Mouse (Mus musculus) layer of hippocampus, postnatal 14 days (tissue): ENCODE measurements around the gene Gcnt3. TPM values are rescaled to one million over a fixed set of nuclear protein-coding genes. Genes with fewer than 3 reads are reported as not detected.
"Not testable (repeated sequence)": the region's sequence is repeated elsewhere in the genome, so short reads cannot be mapped to it uniquely, and the experiment has no call there.

ENCODE experiments used
- DNase-seq, 2 experiments: peaks; one replicate each; pipeline ENCODE4 v3.0.0; 2021 to 2022; ENCODE audit warnings: low spot score in 2 of 2, mixed read lengths in 1 of 2
- total RNA-seq, 2 experiments: library from RNA; stranded (reverse); gene quantifications; 2 replicates each; pipeline ENCODE4 v1.2.3; 2021

Gcnt3 gene
- total RNA-seq, 2 experiments from 2014 or later, result not detected

GRCm38 (mm10) chr9:70044865-70045264 is 7.0 kb upstream of the Gcnt3 start:
- no peak for DNase-seq

GRCm38 (mm10) chr9:70042935-70043334 is 5.0 kb upstream of the Gcnt3 start:
- no peak for DNase-seq

- no peak for DNase-seq
These were observed 4.2 kb upstream of the Gcnt3 start for GRCm38 (mm10) chr9:70042137-70042536.

GRCm38 (mm10) chr9:70040570-70040969 is 2.7 kb upstream of the Gcnt3 start:
- no peak for DNase-seq

- no peak for DNase-seq
These were observed 1.9 kb upstream of the Gcnt3 start for GRCm38 (mm10) chr9:70039597-70040385.

GRCm38 (mm10) chr9:70036646-70037045 is 1.2 kb downstream of the Gcnt3 start:
- DNase-seq, result no peak

- DNase-seq, result no peak
These were observed 3.2 kb downstream of the Gcnt3 start for GRCm38 (mm10) chr9:70034702-70035101.

- DNase-seq, result no peak
These were observed 4.8 kb downstream of the Gcnt3 start for GRCm38 (mm10) chr9:70033056-70033455.

GRCm38 (mm10) chr9:70032167-70032566 is 5.7 kb downstream of the Gcnt3 start:
- DNase-seq, result no peak

GRCm38 (mm10) chr9:70025365-70026012 is 12.4 kb downstream of the Gcnt3 start:
- DNase-seq, result no peak

- DNase-seq, result no peak
These were observed 13.2 kb downstream of the Gcnt3 start for GRCm38 (mm10) chr9:70024648-70025047.

- not testable (repeated sequence) for DNase-seq
These were observed 14.3 kb downstream of the Gcnt3 start for GRCm38 (mm10) chr9:70023615-70024014.

- DNase-seq, result no peak
These were observed 15.8 kb downstream of the Gcnt3 start for GRCm38 (mm10) chr9:70022083-70022482.

- no peak for DNase-seq
These were observed 16.3 kb downstream of the Gcnt3 start for GRCm38 (mm10) chr9:70021610-70022009.

GRCm38 (mm10) chr9:70018879-70019278 is 19.0 kb downstream of the Gcnt3 start:
- DNase-seq, result peak in 1 of 2 experiments; percentile 10

- DNase-seq, result no peak
These were observed 22.3 kb downstream of the Gcnt3 start for GRCm38 (mm10) chr9:70015632-70016031.

GRCm38 (mm10) chr9:70012408-70012901 is 25.4 kb downstream of the Gcnt3 start, which contains the start of gene Gtf2a2:
TSS of gene Gtf2a2 (plus strand) at chr9:70012550.
- peak; percentile 91 to 92 for DNase-seq

GRCm38 (mm10) chr9:70011537-70012407 is 26.1 kb downstream of the Gcnt3 start:
- DNase-seq, result peak in 1 of 2 experiments; percentile 12

GRCm38 (mm10) chr9:70010781-70011473 is 27.0 kb downstream of the Gcnt3 start:
- no peak for DNase-seq

- no peak for DNase-seq
These were observed 28.1 kb downstream of the Gcnt3 start for GRCm38 (mm10) chr9:70009754-70010304.
